Mouse (Mus musculus) heart, postnatal 0 days (tissue): ENCODE data around the gene Sspo. TPM values are rescaled to one million over a fixed set of nuclear protein-coding genes. Genes with fewer than 3 reads are reported as not detected.
A peak's percentile ranks its signal among the peaks of the same experiment; 100 is the strongest.

Experiments used
- ATAC-seq: fragments of 200-750 bp; cut with Nextera tagmentation; 2 replicates; pipeline ENCODE4 v1.8.0; 2017; ENCODE audit warnings: low read depth, moderate number of reproducible peaks, moderate library complexity; ENCODE audit not compliant: insufficient read depth
- DNase-seq: peaks from one replicate; pipeline ENCODE4 v3.0.0-alpha.2; 2016; ENCODE audit warnings: low spot score
- H3K27ac ChIP-seq: fragments of 300-500 bp; sonication (generic); 2 replicates; pipeline ENCODE4 v1.5.1; 2014; ENCODE audit warnings: low read depth, mild to moderate bottlenecking
- H3K27me3 ChIP-seq: fragments of 300-500 bp; sonication (generic); 2 replicates; pipeline ENCODE4 v1.6.1; 2014; ENCODE audit warnings: low read length, mixed read lengths; ENCODE audit not compliant: control insufficient read depth, insufficient read depth
- H3K36me3 ChIP-seq: fragments of 300-500 bp; sonication (generic); replicated peaks from 2 replicates; pipeline ENCODE4 v1.6.1; 2014; ENCODE audit warnings: low read length, mixed read lengths; ENCODE audit not compliant: control insufficient read depth, insufficient read depth
- H3K4me1 ChIP-seq: fragments of 300-500 bp; sonication (generic); 2 replicates; pipeline ENCODE4 v1.6.1; 2014; ENCODE audit warnings: antibody characterized with exemption; ENCODE audit not compliant: control insufficient read depth, insufficient read depth
- H3K4me2 ChIP-seq: fragments of 300-500 bp; sonication (generic); 2 replicates; pipeline ENCODE4 v1.6.1; 2014; ENCODE audit warnings: low read depth, mild to moderate bottlenecking, low read length, moderate library complexity
- H3K4me3 ChIP-seq: fragments of 300-500 bp; sonication (generic); 2 replicates; pipeline ENCODE4 v1.5.1; 2014; ENCODE audit warnings: low read depth, low read length
- H3K9ac ChIP-seq: fragments of 300-500 bp; sonication (generic); replicated peaks from 2 replicates; pipeline ENCODE4 v1.6.1; 2014; ENCODE audit warnings: low read depth, low read length, mixed read lengths
- H3K9me3 ChIP-seq: fragments of 300-500 bp; sonication (generic); replicated peaks from 2 replicates; pipeline ENCODE4 v1.6.1; 2016; ENCODE audit warnings: low read length; ENCODE audit not compliant: control insufficient read depth
- CTCF ChIP-seq: IDR thresholded peaks from 2 replicates; pipeline ENCODE4 v1.5.1; 2016; ENCODE audit warnings: antibody characterized with exemption, control low read depth, low read depth
- EP300 ChIP-seq: IDR thresholded peaks from 2 replicates; pipeline ENCODE4 v1.6.1; 2016; ENCODE audit warnings: antibody characterized with exemption, low read depth
- WGBS: fragments of 180-500 bp; shearing (Covaris S2); extraction: QIAGEN DNeasy Blood & Tissue Kit; methylation state at CpG from one replicate; pipeline ENCODE4 v1.1.7; 2014; 5-methylcytosine and 5-hydroxymethylcytosine counted together
- polyA plus RNA-seq: library from polyadenylated mRNA; unstranded; fragments of >200 nt; fragmentation: Nextera tagmentation; extraction: Ambion mirVana; gene quantifications from 2 replicates; pipeline ENCODE4 v1.2.1, GENCODE M21; 2015
- total RNA-seq: library from RNA; depleted of rRNA; stranded (reverse); fragments of >200 nt; gene quantifications from 2 replicates; pipeline ENCODE4 v1.2.3, GENCODE M21; 2014; ENCODE audit warnings: low replicate concordance

The Sspo gene
- total and polyA plus RNA-seq, 2 experiments from 2014 or later, result 0.15 to 3.4 TPM

DNA sequence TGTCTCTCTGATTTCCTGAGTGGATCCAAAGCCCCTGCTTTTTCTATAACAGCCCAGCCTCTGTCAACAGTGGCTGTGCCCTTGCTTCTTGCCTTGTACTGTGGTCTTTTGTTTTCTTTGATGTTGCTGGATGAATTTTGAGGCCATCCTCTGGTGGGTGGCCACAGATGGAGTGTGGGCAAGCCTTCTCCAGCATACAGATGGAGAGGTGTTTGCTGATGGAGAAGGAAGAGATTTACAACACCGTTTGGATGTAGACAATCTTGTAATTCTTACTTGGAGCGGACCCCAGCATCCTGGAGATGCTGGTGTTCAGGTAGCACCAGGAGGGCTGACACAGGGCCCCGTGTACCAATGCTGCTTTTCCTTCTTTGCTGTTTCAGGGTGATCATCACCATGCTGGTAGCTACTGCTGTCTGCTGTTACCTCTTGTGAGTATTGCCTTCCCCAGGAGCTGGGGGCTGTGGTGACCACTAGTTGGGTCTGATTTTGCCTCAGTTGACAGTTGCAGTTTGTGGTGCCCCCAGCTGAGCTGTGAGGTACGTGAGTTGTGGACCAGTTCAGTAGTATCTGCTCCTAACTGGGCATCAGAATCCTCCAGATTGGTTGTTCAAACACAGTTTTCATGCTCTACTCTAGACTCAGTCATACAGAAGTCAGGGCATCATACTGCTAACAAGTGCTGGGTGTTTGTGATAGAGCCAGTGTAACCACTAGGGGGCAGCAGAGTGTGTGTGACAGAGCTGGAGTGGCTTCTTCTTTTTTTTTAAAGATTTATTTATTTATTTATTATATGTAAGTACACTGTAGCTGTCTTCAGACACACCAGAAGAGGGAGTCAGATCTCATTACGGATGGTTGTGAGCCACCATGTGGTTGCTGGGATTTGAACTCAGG, 91.1 kb downstream of the Sspo start:
- ATAC-seq (no peak), DNase-seq (peak; percentile 82)
- H3K36me3 ChIP-seq, result no peaks in the 10 kb centered on the region
- H3K27me3 ChIP-seq, result no peaks in the 10 kb centered on the region; the same call in 1 of the 2 replicates
- peaks cover 6% of the 10 kb centered on the region; the same call in 1 of the 2 replicates for H3K4me1 ChIP-seq
- TF ChIP-seq CTCF (peak; percentile 77), EP300 (no peak)
- no peak overlapping the region for H3K27ac ChIP-seq
- no peaks in the 10 kb centered on the region for H3K9me3 ChIP-seq
- no peak overlapping the region for H3K4me2 ChIP-seq
- no peak overlapping the region for H3K9ac ChIP-seq
- 70% methylated on average over 4 of the region's 5 CpGs for WGBS
- H3K4me3 ChIP-seq, result no peak overlapping the region

DNA sequence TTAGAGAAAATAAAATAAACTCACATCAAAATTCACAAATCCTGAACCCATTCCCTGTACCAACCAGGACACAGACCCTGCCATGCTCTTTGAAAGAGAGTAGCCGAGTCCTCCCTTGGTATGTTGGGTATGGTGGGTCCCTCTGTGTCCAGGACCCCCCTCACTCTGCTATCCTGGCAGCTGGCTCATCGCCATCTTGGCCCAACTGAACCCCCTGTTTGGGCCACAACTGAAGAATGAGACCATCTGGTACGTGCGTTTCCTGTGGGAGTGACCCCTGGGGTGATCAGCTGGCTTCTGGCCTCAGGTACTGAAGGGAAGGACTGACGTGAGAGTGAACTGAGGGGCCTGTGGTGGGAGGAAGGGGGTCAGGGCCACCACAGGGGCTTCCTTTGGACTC, 91.8 kb downstream of the Sspo start:
- no peak for ATAC-seq
- peaks cover 6% of the 10 kb centered on the region; the same call in 1 of the 2 replicates for H3K4me1 ChIP-seq
- H3K36me3 ChIP-seq, result no peaks in the 10 kb centered on the region
- no peak overlapping the region for H3K27ac ChIP-seq
- no peak overlapping the region for H3K4me2 ChIP-seq
- TF ChIP-seq EP300 (no peak), CTCF (no peak)
- H3K9me3 ChIP-seq, result no peaks in the 10 kb centered on the region
- no peak for DNase-seq
- no peaks in the 10 kb centered on the region; the same call in 1 of the 2 replicates for H3K27me3 ChIP-seq
- 74% methylated on average over 5 of the region's 5 CpGs for WGBS
- no peak overlapping the region for H3K9ac ChIP-seq
- H3K4me3 ChIP-seq, result no peak overlapping the region

DNA sequence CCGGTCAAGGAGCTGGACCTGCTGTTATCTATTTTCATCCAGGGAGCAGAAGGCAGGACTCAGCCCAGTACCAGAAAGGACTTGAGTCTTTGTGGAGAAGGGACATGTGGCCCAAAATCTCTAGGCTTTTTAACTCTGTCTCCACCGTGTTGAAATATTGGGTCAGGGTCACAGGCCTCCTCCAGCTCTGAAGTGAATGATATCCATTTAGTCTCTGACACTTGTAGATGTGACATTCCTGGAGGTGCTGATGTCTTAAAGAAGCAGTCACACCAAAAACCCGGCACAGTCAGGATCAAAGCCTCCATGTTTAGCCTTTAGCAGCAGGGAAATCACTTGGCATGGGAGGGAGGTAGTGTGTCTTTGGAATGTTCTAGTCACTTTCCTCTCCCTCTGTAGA, 92.7 kb downstream of the Sspo start:
- no peaks in the 10 kb centered on the region for H3K27me3 ChIP-seq
- H3K4me3 ChIP-seq, result no peak overlapping the region
- H3K9ac ChIP-seq, result no peak overlapping the region
- DNase-seq, result no peak
- H3K4me1 ChIP-seq, result peaks cover 6% of the 10 kb centered on the region; the same call in 1 of the 2 replicates
- no peak overlapping the region for H3K4me2 ChIP-seq
- WGBS, result 42% methylated on average over 3 of the region's 3 CpGs
- H3K27ac ChIP-seq, result no peak overlapping the region
- TF ChIP-seq CTCF (no peak), EP300 (no peak)
- H3K9me3 ChIP-seq, result no peaks in the 10 kb centered on the region
- ATAC-seq, result no peak
- H3K36me3 ChIP-seq, result no peaks in the 10 kb centered on the region

DNA sequence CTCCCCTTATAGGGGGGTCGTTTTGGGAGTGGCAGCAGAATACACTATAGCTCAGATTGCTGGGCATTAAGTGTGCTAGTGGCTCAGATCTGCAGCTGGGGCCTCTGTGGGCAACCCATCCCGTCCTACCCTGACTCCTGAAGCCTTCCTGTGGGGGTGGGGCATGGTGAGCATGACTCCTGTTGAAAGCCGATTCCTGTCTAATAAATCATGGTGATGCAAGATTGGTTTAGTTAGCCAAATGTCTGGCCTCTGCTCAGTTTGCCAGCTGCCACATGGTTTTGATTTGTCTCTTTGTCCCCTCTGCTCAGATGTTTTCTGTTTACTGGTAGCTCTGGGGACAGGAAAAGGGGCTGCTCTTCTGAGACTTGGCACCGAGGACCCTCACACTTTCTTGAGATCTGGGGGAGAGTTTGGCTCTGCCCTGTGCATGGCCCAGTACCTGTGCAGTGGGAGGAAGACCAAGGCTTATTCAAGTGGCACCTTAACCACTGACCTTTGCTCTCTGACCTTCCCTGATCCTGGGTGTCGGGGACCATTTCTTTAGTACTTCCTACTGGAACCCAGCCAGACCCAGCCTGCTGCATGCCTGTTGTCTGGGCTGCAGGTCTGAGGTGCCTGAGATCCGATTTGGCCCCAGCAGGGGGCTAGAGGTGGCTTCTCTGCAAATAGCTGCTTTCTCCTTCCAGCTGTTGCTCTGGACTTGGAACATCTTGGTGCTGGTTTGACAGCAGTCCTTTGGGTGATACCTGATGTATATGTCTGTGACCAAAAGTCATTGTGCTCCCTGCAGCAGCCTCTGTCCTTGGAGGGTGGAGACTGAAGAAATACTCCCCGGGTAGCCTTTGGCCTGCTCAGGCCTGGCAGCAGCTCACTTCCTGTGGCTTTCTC, 93.8 kb downstream of the Sspo start:
- no peak for DNase-seq
- Histone ChIP-seq H3K9me3 (no peaks in the 10 kb centered on the region), H3K36me3 (no peaks in the 10 kb centered on the region), H3K4me2 (no peak overlapping the region), H3K4me3 (no peak overlapping the region), H3K4me1 (peaks cover 6% of the 10 kb centered on the region; the same call in 1 of the 2 replicates), H3K9ac (no peak overlapping the region), H3K27ac (no peak overlapping the region), H3K27me3 (no peaks in the 10 kb centered on the region)
- no peak for ATAC-seq
- TF ChIP-seq EP300 (no peak), CTCF (no peak)
- WGBS, result 43% methylated on average over 7 of the region's 7 CpGs

DNA sequence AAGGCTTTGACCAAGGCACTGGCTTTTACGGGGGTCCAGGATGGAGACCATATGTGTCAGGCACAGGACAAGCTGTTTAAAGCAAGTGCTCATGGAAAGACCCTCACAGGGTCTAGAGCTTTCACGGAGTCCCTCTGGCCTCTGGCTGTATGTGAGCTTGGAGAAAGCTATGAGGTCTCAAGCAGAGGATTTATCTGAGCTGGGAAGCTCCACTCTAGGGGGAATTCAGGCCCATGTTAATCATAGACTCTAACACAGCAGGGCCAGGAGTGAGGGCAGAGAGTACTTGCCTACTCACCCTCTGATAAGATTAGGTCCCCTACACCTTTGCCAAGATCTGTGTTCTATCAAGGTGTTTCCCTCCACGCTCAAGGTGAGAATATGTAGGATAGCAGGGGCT, 94.6 kb downstream of the Sspo start:
- no peak for DNase-seq
- no peaks in the 10 kb centered on the region for H3K36me3 ChIP-seq
- H3K4me1 ChIP-seq, result no peaks in the 10 kb centered on the region
- no peak for ATAC-seq
- H3K4me2 ChIP-seq, result no peak overlapping the region
- no peaks in the 10 kb centered on the region for H3K27me3 ChIP-seq
- TF ChIP-seq CTCF, result no peak
- TF ChIP-seq EP300, result no peak
- no peak overlapping the region for H3K27ac ChIP-seq
- H3K9me3 ChIP-seq, result no peaks in the 10 kb centered on the region
- no peak overlapping the region for H3K9ac ChIP-seq
- H3K4me3 ChIP-seq, result no peak overlapping the region
- WGBS, result 78% methylated on average over 3 of the region's 3 CpGs
